Mouse (Mus musculus) stomach, embryonic 15.5 days (tissue): ENCODE results near the gene Rev3l. TPM values are rescaled to one million over a fixed set of nuclear protein-coding genes. Genes with fewer than 3 reads are reported as not detected.

ENCODE experiments used
- ATAC-seq: fragments of 200-750 bp; cut with Nextera tagmentation; 2 replicates; pipeline ENCODE4 v1.8.0; 2017; ENCODE audit warnings: low read depth, moderate number of reproducible peaks, moderate TSS enrichment; ENCODE audit not compliant: insufficient read depth, low FRiP score
- H3K27ac ChIP-seq: fragments of 300-500 bp; sonication (generic); 2 replicates; pipeline ENCODE4 v1.5.1; 2015; ENCODE audit warnings: mild to moderate bottlenecking, inconsistent platforms
- H3K27me3 ChIP-seq: fragments of 300-500 bp; sonication (generic); replicated peaks from 2 replicates; pipeline ENCODE4 v1.6.1; 2015; ENCODE audit warnings: inconsistent platforms
- H3K36me3 ChIP-seq: fragments of 300-500 bp; sonication (generic); 2 replicates; pipeline ENCODE4 v1.6.1; 2015; ENCODE audit warnings: inconsistent platforms
- H3K4me1 ChIP-seq: fragments of 300-500 bp; sonication (generic); 2 replicates; pipeline ENCODE4 v1.6.1; 2015; ENCODE audit warnings: inconsistent platforms
- H3K4me2 ChIP-seq: fragments of 300-500 bp; sonication (generic); 2 replicates; pipeline ENCODE4 v1.6.1; 2015; ENCODE audit warnings: mild to moderate bottlenecking, inconsistent platforms
- H3K4me3 ChIP-seq: fragments of 300-500 bp; sonication (generic); replicated peaks from 2 replicates; pipeline ENCODE4 v1.5.1; 2015; ENCODE audit warnings: inconsistent platforms
- H3K9ac ChIP-seq: fragments of 300-500 bp; sonication (generic); 2 replicates; pipeline ENCODE4 v1.6.1; 2015; ENCODE audit warnings: inconsistent platforms
- H3K9me3 ChIP-seq: fragments of 300-500 bp; sonication (generic); 2 replicates; pipeline ENCODE4 v1.6.1; 2016; ENCODE audit warnings: inconsistent platforms
- WGBS: fragments of 180-500 bp; shearing (Covaris S2); methylation state at CpG from one replicate; pipeline ENCODE4 v1.1.7; 2015; 5-methylcytosine and 5-hydroxymethylcytosine counted together
- polyA plus RNA-seq: library from polyadenylated mRNA; unstranded; fragments of >200 nt; fragmentation: Nextera tagmentation; extraction: Ambion mirVana; gene quantifications from 2 replicates; pipeline ENCODE4 v1.2.1, GENCODE M21; 2015

The Rev3l gene
- polyA plus RNA-seq, 1 experiment from 2014 or later: 16.4 TPM

- H3K27ac ChIP-seq: no peak overlapping the region
- no peak overlapping the region for H3K4me2 ChIP-seq
- H3K9me3 ChIP-seq: no peaks in the 10 kb centered on the region
- ATAC-seq: no peak
- no peak overlapping the region for H3K4me3 ChIP-seq
- no peaks in the 10 kb centered on the region for H3K4me1 ChIP-seq
- 79% methylated on average over 3 of the region's 3 CpGs for WGBS
- H3K9ac ChIP-seq: no peak overlapping the region
- peaks cover 32% of the 10 kb centered on the region for H3K36me3 ChIP-seq
- no peaks in the 10 kb centered on the region for H3K27me3 ChIP-seq
These were observed 79.6 kb downstream of the Rev3l start for GRCm38 (mm10) chr10:39811507-39811906.

- no peak for ATAC-seq
- no peak overlapping the region for H3K27ac ChIP-seq
- H3K4me3 ChIP-seq: no peak overlapping the region
- H3K36me3 ChIP-seq: peaks cover 16% of the 10 kb centered on the region; the same call in 1 of the 2 replicates
- H3K9ac ChIP-seq: no peak overlapping the region
- H3K27me3 ChIP-seq: no peaks in the 10 kb centered on the region
- 78% methylated on average over 1 of the region's 1 CpGs for WGBS
- H3K4me1 ChIP-seq: no peaks in the 10 kb centered on the region
- H3K9me3 ChIP-seq: no peaks in the 10 kb centered on the region
- H3K4me2 ChIP-seq: no peak overlapping the region
These were observed 110.7 kb downstream of the Rev3l start for GRCm38 (mm10) chr10:39842621-39843020.

- Histone ChIP-seq H3K9ac (no peak overlapping the region), H3K36me3 (peaks cover 25% of the 10 kb centered on the region), H3K27ac (no peak overlapping the region), H3K9me3 (no peaks in the 10 kb centered on the region), H3K4me3 (no peak overlapping the region), H3K4me1 (no peaks in the 10 kb centered on the region), H3K27me3 (no peaks in the 10 kb centered on the region), H3K4me2 (no peak overlapping the region)
- 75% methylated on average over 2 of the region's 2 CpGs for WGBS
- no peak for ATAC-seq
These were observed 133.6 kb downstream of the Rev3l start for GRCm38 (mm10) chr10:39865509-39865908.

- H3K27me3 ChIP-seq: no peaks in the 10 kb centered on the region
- no peak for ATAC-seq
- no peaks in the 10 kb centered on the region for H3K4me1 ChIP-seq
- H3K4me2 ChIP-seq: no peak overlapping the region
- no peaks in the 10 kb centered on the region for H3K36me3 ChIP-seq
- no peak overlapping the region for H3K27ac ChIP-seq
- H3K9me3 ChIP-seq: no peaks in the 10 kb centered on the region
- WGBS: 51% methylated on average over 3 of the region's 3 CpGs
- H3K4me3 ChIP-seq: no peak overlapping the region
- H3K9ac ChIP-seq: no peak overlapping the region
These were observed 156.7 kb downstream of the Rev3l start for GRCm38 (mm10) chr10:39888621-39889020.

GRCm38 (mm10) chr10:39893702-39894697 lies 162.1 kb downstream of the Rev3l start:
- Histone ChIP-seq H3K27ac (no peak overlapping the region), H3K4me2 (no peak overlapping the region), H3K4me1 (no peaks in the 10 kb centered on the region), H3K4me3 (no peak overlapping the region), H3K27me3 (no peaks in the 10 kb centered on the region), H3K9me3 (no peaks in the 10 kb centered on the region), H3K36me3 (no peaks in the 10 kb centered on the region), H3K9ac (no peak overlapping the region)
- 65% methylated on average over 11 of the region's 11 CpGs for WGBS
- ATAC-seq: no peak

- Histone ChIP-seq H3K27ac (no peak overlapping the region), H3K36me3 (no peaks in the 10 kb centered on the region), H3K9me3 (no peaks in the 10 kb centered on the region), H3K4me3 (no peak overlapping the region), H3K4me1 (no peaks in the 10 kb centered on the region), H3K9ac (no peak overlapping the region), H3K4me2 (no peak overlapping the region), H3K27me3 (no peaks in the 10 kb centered on the region)
- ATAC-seq: no peak
- 90% methylated on average over 5 of the region's 5 CpGs for WGBS
These were observed 164.6 kb downstream of the Rev3l start for GRCm38 (mm10) chr10:39896503-39896902.

- H3K36me3 ChIP-seq: no peaks in the 10 kb centered on the region
- peak; percentile 98 for ATAC-seq
- H3K9me3 ChIP-seq: no peaks in the 10 kb centered on the region
- H3K4me1 ChIP-seq: no peaks in the 10 kb centered on the region
- peak within 1 kb of the TSS; percentile 69 for H3K4me2 ChIP-seq
- no peaks in the 10 kb centered on the region for H3K27me3 ChIP-seq
- peak within 1 kb of the TSS; percentile 84 for H3K27ac ChIP-seq
- peak within 1 kb of the TSS; percentile 62; the same call in 1 of the 2 replicates for H3K9ac ChIP-seq
- WGBS: under 1% methylated on average over 41 of the region's 41 CpGs
- peak within 1 kb of the TSS; percentile 66 for H3K4me3 ChIP-seq
These were observed 167.0 kb downstream of the Rev3l start, which contains the start of gene Mfsd4b4 for GRCm38 (mm10) chr10:39898874-39899371. Gene Mfsd4b4, minus strand, starts transcription at chr10:39899238.

GRCm38 (mm10) chr10:39904191-39904590 lies 172.3 kb downstream of the Rev3l start:
- Histone ChIP-seq H3K4me2 (no peak overlapping the region), H3K4me1 (no peaks in the 10 kb centered on the region), H3K36me3 (no peaks in the 10 kb centered on the region), H3K27ac (no peak overlapping the region), H3K27me3 (no peaks in the 10 kb centered on the region), H3K4me3 (no peak overlapping the region), H3K9ac (no peak overlapping the region), H3K9me3 (no peaks in the 10 kb centered on the region)
- WGBS: 76% methylated on average over 3 of the region's 3 CpGs
- no peak for ATAC-seq

- peak; percentile 80; the same call in 1 of the 2 replicates for ATAC-seq
- H3K36me3 ChIP-seq: no peaks in the 10 kb centered on the region
- H3K27me3 ChIP-seq: no peaks in the 10 kb centered on the region
- H3K9me3 ChIP-seq: no peaks in the 10 kb centered on the region
- no peaks in the 10 kb centered on the region for H3K4me1 ChIP-seq
- WGBS: 58% methylated on average over 10 of the region's 10 CpGs
- no peak overlapping the region for H3K9ac ChIP-seq
- H3K4me3 ChIP-seq: no peak overlapping the region
- no peak overlapping the region for H3K4me2 ChIP-seq
- H3K27ac ChIP-seq: 0 out of 2 replicates have a peak overlapping the region, but pooled peaks have one; percentile 7
These were observed 175.1 kb downstream of the Rev3l start for GRCm38 (mm10) chr10:39906799-39907658.

GRCm38 (mm10) chr10:39908768-39909441 lies 177.0 kb downstream of the Rev3l start:
- Histone ChIP-seq H3K27ac (no peak overlapping the region), H3K4me2 (no peak overlapping the region), H3K4me1 (no peaks in the 10 kb centered on the region), H3K9ac (no peak overlapping the region), H3K36me3 (no peaks in the 10 kb centered on the region), H3K4me3 (no peak overlapping the region), H3K27me3 (no peaks in the 10 kb centered on the region), H3K9me3 (no peaks in the 10 kb centered on the region)
- no peak for ATAC-seq
- 46% methylated on average over 13 of the region's 13 CpGs for WGBS

GRCm38 (mm10) chr10:39912616-39913015 lies 180.7 kb downstream of the Rev3l start:
- Histone ChIP-seq H3K4me1 (no peaks in the 10 kb centered on the region), H3K4me3 (no peak overlapping the region), H3K9me3 (no peaks in the 10 kb centered on the region), H3K27ac (no peak overlapping the region), H3K9ac (no peak overlapping the region), H3K36me3 (no peaks in the 10 kb centered on the region), H3K4me2 (no peak overlapping the region), H3K27me3 (no peaks in the 10 kb centered on the region)
- no peak for ATAC-seq
